Mouse (Mus musculus) olfactory bulb, adult 2 months (tissue): ENCODE measurements around the gene BC030867. TPM values are rescaled to one million over a fixed set of nuclear protein-coding genes. Genes with fewer than 3 reads are reported as not detected.
A peak's percentile ranks its signal among the peaks of the same experiment; 100 is the strongest.

Source experiments
- H3K27ac ChIP-seq: fragments of 200-500 bp; 2 replicates; pipeline ENCODE4 v1.5.1; 2012; ENCODE audit warnings: low read depth, low read length; ENCODE audit not compliant: insufficient read depth
- H3K4me1 ChIP-seq: fragments of 200-500 bp; 2 replicates; pipeline ENCODE4 v1.6.1; 2012; ENCODE audit warnings: low read length; ENCODE audit not compliant: control insufficient read depth, insufficient read depth
- H3K4me3 ChIP-seq: fragments of 200-500 bp; 2 replicates; pipeline ENCODE4 v1.5.1; 2012; ENCODE audit warnings: mild to moderate bottlenecking, low read depth, low read length, moderate library complexity; ENCODE audit not compliant: insufficient read depth
- CTCF ChIP-seq: fragments of 200-500 bp; IDR thresholded peaks from 2 replicates; pipeline ENCODE4 v1.5.1; 2012; ENCODE audit warnings: low read depth, mild to moderate bottlenecking, low read length, moderate library complexity; ENCODE audit not compliant: insufficient read depth
- POLR2A ChIP-seq: fragments of 200-500 bp; IDR thresholded peaks from 2 replicates; pipeline ENCODE4 v1.6.1; 2012; ENCODE audit warnings: mild to moderate bottlenecking, low read depth, low read length, moderate library complexity; ENCODE audit not compliant: insufficient read depth
- WGBS: fragments of 180-500 bp; shearing (Covaris S2); methylation state at CpG from one replicate; pipeline ENCODE4 v1.1.7; 2018; 5-methylcytosine and 5-hydroxymethylcytosine counted together
- polyA plus RNA-seq: library from polyadenylated mRNA; stranded (reverse); fragments of >200 nt; gene quantifications from 2 replicates; pipeline ENCODE4 v1.2.4, GENCODE M21; 2012; ENCODE audit warnings: low replicate concordance; ENCODE audit not compliant: missing spikeins, insufficient read depth, insufficient read length

The BC030867 gene
- polyA plus RNA-seq, 1 experiment = not detected

GRCm38 (mm10) chr11:102240636-102241035, 8.0 kb upstream of the BC030867 start:
- no peak for TF ChIP-seq CTCF
- no peak for TF ChIP-seq POLR2A
- 91% methylated on average over 6 of the region's 6 CpGs for WGBS
- H3K4me1 ChIP-seq = peaks cover 9% of the 10 kb centered on the region

GRCm38 (mm10) chr11:102241246-102241645, 7.4 kb upstream of the BC030867 start:
- TF ChIP-seq POLR2A (no peak), CTCF (no peak)
- H3K4me1 ChIP-seq = peaks cover 11% of the 10 kb centered on the region
- H3K4me3 ChIP-seq = no peak overlapping the region
- 88% methylated on average over 5 of the region's 5 CpGs for WGBS
- H3K27ac ChIP-seq = no peak overlapping the region

More at GRCm38 (mm10) chr11:102240636-102241035, 8.0 kb upstream of the BC030867 start:
- no peak overlapping the region for H3K4me3 ChIP-seq
- no peak overlapping the region for H3K27ac ChIP-seq

- no peak for TF ChIP-seq CTCF
- TF ChIP-seq POLR2A = no peak
- no peak overlapping the region for H3K27ac ChIP-seq
- no peak overlapping the region for H3K4me3 ChIP-seq
- peaks cover 11% of the 10 kb centered on the region for H3K4me1 ChIP-seq
- WGBS = 59% methylated on average over 5 of the region's 5 CpGs
These were observed 6.8 kb upstream of the BC030867 start for GRCm38 (mm10) chr11:102241874-102242273.

GRCm38 (mm10) chr11:102244926-102245449, 3.7 kb upstream of the BC030867 start:
- H3K4me1 ChIP-seq = peaks cover 16% of the 10 kb centered on the region
- TF ChIP-seq CTCF = no peak
- no peak for TF ChIP-seq POLR2A
- peak overlapping the region; percentile 17 for H3K4me3 ChIP-seq
- under 1% methylated on average over 32 of the region's 32 CpGs for WGBS
- peak overlapping the region; percentile 79 for H3K27ac ChIP-seq

- 24% methylated on average over 14 of the region's 14 CpGs for WGBS
- H3K4me3 ChIP-seq = no peak overlapping the region
- peaks cover 16% of the 10 kb centered on the region for H3K4me1 ChIP-seq
- peak overlapping the region; percentile 12; the same call in 1 of the 2 replicates for H3K27ac ChIP-seq
- TF ChIP-seq POLR2A = no peak
- no peak for TF ChIP-seq CTCF
These were observed 3.0 kb upstream of the BC030867 start for GRCm38 (mm10) chr11:102245581-102246272.

GRCm38 (mm10) chr11:102246273-102246635, 2.4 kb upstream of the BC030867 start:
- H3K27ac ChIP-seq = no peak overlapping the region
- H3K4me3 ChIP-seq = no peak overlapping the region
- H3K4me1 ChIP-seq = peaks cover 16% of the 10 kb centered on the region
- 56% methylated on average over 6 of the region's 6 CpGs for WGBS
- TF ChIP-seq POLR2A (no peak), CTCF (no peak)

- H3K4me1 ChIP-seq = peaks cover 16% of the 10 kb centered on the region
- no peak overlapping the region for H3K27ac ChIP-seq
- TF ChIP-seq CTCF = no peak
- H3K4me3 ChIP-seq = no peak overlapping the region
- WGBS = 86% methylated on average over 4 of the region's 4 CpGs
These were observed 1.8 kb upstream of the BC030867 start for GRCm38 (mm10) chr11:102246871-102247270.

- H3K4me3 ChIP-seq = no peak overlapping the region
- no peak overlapping the region for H3K27ac ChIP-seq
- peaks cover 15% of the 10 kb centered on the region for H3K4me1 ChIP-seq
- 15% methylated on average over 9 of the region's 9 CpGs for WGBS
- TF ChIP-seq POLR2A (no peak), CTCF (no peak)
These were observed 839 bp downstream of the BC030867 start for GRCm38 (mm10) chr11:102249351-102250090.

- H3K27ac ChIP-seq = peak overlapping the region; percentile 56; the same call in 1 of the 2 replicates
- H3K4me3 ChIP-seq = no peak overlapping the region
- TF ChIP-seq POLR2A (no peak), CTCF (no peak)
- peaks cover 12% of the 10 kb centered on the region for H3K4me1 ChIP-seq
- 14% methylated on average over 9 of the region's 9 CpGs for WGBS
These were observed 8.8 kb downstream of the BC030867 start for GRCm38 (mm10) chr11:102257514-102257913.
